Mouse (Mus musculus) cerebellum, adult 2 months (tissue): ENCODE measurements at regions not wholly inside any gene's neighbourhood (a gene's known extent, or its start where the extent isn't known, plus 50 kb on each side); places are given as distances from the start of the nearest gene placed in this dataset.

Source experiments
- DNase-seq, 2 experiments: peaks; one replicate each; pipeline ENCODE4 v3.0.0; 2021
- H3K27ac ChIP-seq: fragments of 200-500 bp; 2 replicates; pipeline ENCODE4 v1.5.1; 2012; ENCODE audit warnings: low read length, control low read depth, inconsistent platforms; ENCODE audit not compliant: insufficient read depth
- H3K27me3 ChIP-seq: fragments of 200-500 bp; 2 replicates; pipeline ENCODE4 v1.6.1; 2012; ENCODE audit warnings: inconsistent platforms, mild to moderate bottlenecking, low read length, moderate library complexity; ENCODE audit not compliant: control insufficient read depth, insufficient read depth
- H3K4me1 ChIP-seq: fragments of 200-500 bp; 2 replicates; pipeline ENCODE4 v1.6.1; 2011; ENCODE audit warnings: low read length; ENCODE audit not compliant: control insufficient read depth, insufficient read depth
- H3K4me3 ChIP-seq: fragments of 200-500 bp; replicated peaks from 2 replicates; pipeline ENCODE3; 2011; ENCODE audit warnings: mild to moderate bottlenecking, low read depth, low read length, control low read depth; ENCODE audit not compliant: insufficient read depth
- CTCF ChIP-seq: fragments of 200-500 bp; IDR thresholded peaks from 2 replicates; pipeline ENCODE4 v1.5.1; 2011; ENCODE audit warnings: low read depth, mild to moderate bottlenecking, control low read depth, low read length, moderate library complexity, borderline replicate concordance; ENCODE audit not compliant: insufficient read depth
- POLR2A ChIP-seq: fragments of 200-500 bp; IDR thresholded peaks from 2 replicates; pipeline ENCODE4 v1.6.1; 2011; ENCODE audit warnings: low read length, control low read depth, borderline replicate concordance; ENCODE audit not compliant: insufficient read depth
- WGBS: fragments of 180-500 bp; shearing (Covaris S2); methylation state at CpG from one replicate; pipeline ENCODE4 v1.1.7; 2018; 5-methylcytosine and 5-hydroxymethylcytosine counted together

- Histone ChIP-seq H3K4me1 (no peaks in the 10 kb centered on the region), H3K4me3 (no peak overlapping the region), H3K27me3 (no peaks in the 10 kb centered on the region), H3K27ac (no peak overlapping the region)
- WGBS = 85% methylated on average over 4 of the region's 4 CpGs
- DNase-seq = no peak
- TF ChIP-seq POLR2A = no peak
- no peak for TF ChIP-seq CTCF
Measured at GRCm38 (mm10) chr11:24245390-24245789, 167.5 kb downstream of the Bcl11a start.

GRCm38 (mm10) chr11:24246314-24246713, 168.5 kb downstream of the Bcl11a start:
- no peaks in the 10 kb centered on the region for H3K27me3 ChIP-seq
- no peaks in the 10 kb centered on the region for H3K4me1 ChIP-seq
- 56% methylated on average over 3 of the region's 3 CpGs for WGBS
- no peak for TF ChIP-seq CTCF
- TF ChIP-seq POLR2A = no peak
- DNase-seq = no peak
- no peak overlapping the region for H3K27ac ChIP-seq
- H3K4me3 ChIP-seq = no peak overlapping the region

- 92% methylated on average over 4 of the region's 4 CpGs for WGBS
- Histone ChIP-seq H3K27me3 (no peaks in the 10 kb centered on the region), H3K4me3 (no peak overlapping the region), H3K27ac (no peak overlapping the region), H3K4me1 (no peaks in the 10 kb centered on the region)
- no peak for DNase-seq
- no peak for TF ChIP-seq CTCF
- no peak for TF ChIP-seq POLR2A
Measured at GRCm38 (mm10) chr11:24247285-24247684, 169.4 kb downstream of the Bcl11a start.

- WGBS = 38% methylated on average over 5 of the region's 5 CpGs
- Histone ChIP-seq H3K27me3 (no peaks in the 10 kb centered on the region), H3K4me3 (no peak overlapping the region), H3K27ac (no peak overlapping the region), H3K4me1 (no peaks in the 10 kb centered on the region)
- DNase-seq = no peak
- TF ChIP-seq CTCF (no peak), POLR2A (no peak)
Measured at GRCm38 (mm10) chr11:24251516-24251915, 173.7 kb downstream of the Bcl11a start.

GRCm38 (mm10) chr11:24255201-24256060, 177.6 kb downstream of the Bcl11a start:
- 90% methylated on average over 22 of the region's 22 CpGs for WGBS
- TF ChIP-seq POLR2A = no peak
- no peak for TF ChIP-seq CTCF
- Histone ChIP-seq H3K27ac (no peak overlapping the region), H3K4me3 (no peak overlapping the region), H3K4me1 (no peaks in the 10 kb centered on the region), H3K27me3 (no peaks in the 10 kb centered on the region)
- DNase-seq = no peak

- no peak for DNase-seq
- Histone ChIP-seq H3K4me1 (no peaks in the 10 kb centered on the region), H3K27me3 (no peaks in the 10 kb centered on the region), H3K27ac (no peak overlapping the region), H3K4me3 (no peak overlapping the region)
- TF ChIP-seq CTCF = no peak
- no peak for TF ChIP-seq POLR2A
Measured at GRCm38 (mm10) chr11:24257741-24258140, 179.9 kb downstream of the Bcl11a start.

- H3K27me3 ChIP-seq = no peaks in the 10 kb centered on the region
- 60% methylated on average over 6 of the region's 6 CpGs for WGBS
- no peak for DNase-seq
- H3K4me1 ChIP-seq = no peaks in the 10 kb centered on the region
- TF ChIP-seq CTCF = no peak
- TF ChIP-seq POLR2A = no peak
- H3K4me3 ChIP-seq = no peak overlapping the region
- H3K27ac ChIP-seq = no peak overlapping the region
Measured at GRCm38 (mm10) chr11:24258340-24258739, 180.5 kb downstream of the Bcl11a start.

GRCm38 (mm10) chr11:24259668-24260067, 181.8 kb downstream of the Bcl11a start:
- TF ChIP-seq CTCF (no peak), POLR2A (no peak)
- H3K4me3 ChIP-seq = no peak overlapping the region
- H3K4me1 ChIP-seq = no peaks in the 10 kb centered on the region
- no peak overlapping the region for H3K27ac ChIP-seq
- no peaks in the 10 kb centered on the region for H3K27me3 ChIP-seq
- DNase-seq = no peak
- WGBS = 60% methylated on average over 2 of the region's 2 CpGs
